In the genomic region with DNA sequence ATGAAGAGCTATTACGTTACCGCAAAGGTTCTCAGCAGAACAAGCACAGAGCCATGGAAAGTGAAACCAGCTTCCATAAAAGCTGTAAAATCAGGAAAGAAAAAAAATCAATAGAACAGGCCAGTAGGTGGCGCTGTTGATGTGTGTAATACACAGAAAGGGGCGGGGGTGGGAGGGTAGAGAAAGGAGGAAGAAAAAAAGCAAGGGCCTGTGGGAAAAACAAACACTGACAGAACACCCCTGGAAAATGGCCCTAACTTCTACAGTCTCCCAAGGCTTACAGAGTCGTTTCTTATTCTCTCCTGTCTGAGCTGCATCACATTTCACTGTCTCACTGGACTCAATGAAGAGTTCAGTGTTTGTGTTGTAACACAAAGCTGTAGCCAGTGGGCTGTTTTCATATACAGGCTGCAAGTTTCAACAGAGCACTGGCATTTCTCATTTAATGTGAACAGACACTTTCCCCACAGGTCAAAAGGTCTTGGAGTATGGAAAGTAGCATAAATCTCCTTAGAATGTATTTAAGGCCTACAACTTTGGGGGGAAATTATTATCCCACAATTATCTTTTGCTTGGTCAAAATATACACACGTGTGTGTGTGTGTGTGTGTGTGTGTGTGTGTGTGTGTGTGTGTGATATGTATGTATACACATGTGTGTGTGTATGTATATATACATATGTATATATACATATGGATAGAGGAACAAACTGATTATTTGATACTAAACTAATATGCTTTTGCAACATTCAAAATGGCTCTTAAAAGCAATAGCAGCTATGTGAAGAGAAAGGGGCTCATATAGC, we compare ENCODE assay signal across 8 mouse cellular contexts. TPM values are rescaled to one million over a fixed set of nuclear protein-coding genes. Genes with fewer than 3 reads are reported as not detected.
DNase-seq lines count a peak whose midpoint lies in the region; ATAC-seq lines count a peak whose summit lies in the region.

No protein-coding gene starts in this region.

- peak; percentile 70 for DNase-seq in A20 (ENCODE audit: low read depth, low spot score)
- DNase-seq in adrenal gland, postnatal 14 days: peak; percentile 79
- DNase-seq in embryonic facial prominence, embryonic 10.5 days (ENCODE audit: low spot score): peak; percentile 77
- DNase-seq in heart, adult 9 months (ENCODE audit: low spot score in 2 of 2): peak; percentile 23 to 56
- DNase-seq in kidney, adult 9 months: peak; percentile 74
- DNase-seq in testis, postnatal 10 days (ENCODE audit: low spot score): peak; percentile 86

- no peaks in the 10 kb centered on the region for H3K27me3 ChIP-seq in embryonic facial prominence, embryonic 10.5 days (replicated peaks; ENCODE audit: low read depth, poor library complexity, severe bottlenecking)
- H3K27me3 ChIP-seq in limb, embryonic 13.5 days: no peaks in the 10 kb centered on the region
- no peaks in the 10 kb centered on the region for H3K27me3 ChIP-seq in midbrain, embryonic 16.5 days (ENCODE audit: control insufficient read depth, insufficient read depth, low read depth, low read length)

- ATAC-seq in limb, embryonic 13.5 days (ENCODE audit: low FRiP score, low read depth): peak; percentile 82
- ATAC-seq in midbrain, embryonic 16.5 days: peak; percentile 91

- 19% methylated on average over 6 of the region's 6 CpGs for WGBS in embryonic facial prominence, embryonic 10.5 days
- 8% methylated on average over 6 of the region's 6 CpGs for WGBS in limb, embryonic 13.5 days
- 14% methylated on average over 6 of the region's 6 CpGs for WGBS in midbrain, embryonic 16.5 days

- H3K4me1 ChIP-seq in embryonic facial prominence, embryonic 10.5 days: peaks cover 5% of the 10 kb centered on the region
- H3K4me1 ChIP-seq in limb, embryonic 13.5 days: no peaks in the 10 kb centered on the region
- H3K4me1 ChIP-seq in midbrain, embryonic 16.5 days (ENCODE audit: control insufficient read depth, insufficient read depth, low read length): peaks cover 3% of the 10 kb centered on the region; the same call in 1 of the 2 replicates

- 0 out of 2 replicates have a peak overlapping the region, but pooled peaks have one; percentile 27 for H3K4me2 ChIP-seq in limb, embryonic 13.5 days (replicated peaks)
- no peak overlapping the region for H3K4me2 ChIP-seq in midbrain, embryonic 16.5 days (ENCODE audit: low read length)

- no peaks in the 10 kb centered on the region for H3K36me3 ChIP-seq in embryonic facial prominence, embryonic 10.5 days (replicated peaks)
- H3K36me3 ChIP-seq in limb, embryonic 13.5 days: no peaks in the 10 kb centered on the region
- H3K36me3 ChIP-seq in midbrain, embryonic 16.5 days (ENCODE audit: control insufficient read depth, insufficient read depth, low read length): no peaks in the 10 kb centered on the region

- no peak overlapping the region for H3K4me3 ChIP-seq in embryonic facial prominence, embryonic 10.5 days
- H3K4me3 ChIP-seq in limb, embryonic 13.5 days: no peak overlapping the region
- H3K4me3 ChIP-seq in midbrain, embryonic 16.5 days (ENCODE audit: low read depth, low read length): no peak overlapping the region

- no peaks in the 10 kb centered on the region for H3K9me3 ChIP-seq in embryonic facial prominence, embryonic 10.5 days
- H3K9me3 ChIP-seq in limb, embryonic 13.5 days: no peaks in the 10 kb centered on the region
- no peaks in the 10 kb centered on the region for H3K9me3 ChIP-seq in midbrain, embryonic 16.5 days (replicated peaks; ENCODE audit: control insufficient read depth, low read length, poor library complexity, severe bottlenecking)

- peak overlapping the region; percentile 78 for H3K27ac ChIP-seq in embryonic facial prominence, embryonic 10.5 days (replicated peaks)
- H3K27ac ChIP-seq in limb, embryonic 13.5 days: no peak overlapping the region
- peak overlapping the region; percentile 50; the same call in 1 of the 2 replicates for H3K27ac ChIP-seq in midbrain, embryonic 16.5 days (ENCODE audit: low read length)

- no peak overlapping the region for H3K9ac ChIP-seq in limb, embryonic 13.5 days
- no peak overlapping the region for H3K9ac ChIP-seq in midbrain, embryonic 16.5 days (ENCODE audit: low read depth, low read length)

RNA-seq across cellular contexts. Expression of a gene that starts 15.7 kb away (rescaled TPM):
- 20.5 and 28.8 TPM in 2 replicates for total RNA-seq in adrenal gland, postnatal 14 days (2021)
- polyA plus RNA-seq in embryonic facial prominence, embryonic 10.5 days (2016; fragmentation: Nextera tagmentation; extraction: Ambion mirVana): 0.46 and 0.57 TPM in 2 replicates
- polyA plus RNA-seq in limb, embryonic 13.5 days (2015; fragmentation: Nextera tagmentation; extraction: Ambion mirVana): 0.50 and 0.69 TPM in 2 replicates
- polyA plus RNA-seq in midbrain, embryonic 16.5 days (2015; fragmentation: Nextera tagmentation; extraction: Ambion mirVana): 1.2 and 1.4 TPM in 2 replicates
